Mouse (Mus musculus) forebrain, embryonic 12.5 days (tissue): ENCODE measurements around the gene Gm49336. TPM values are rescaled to one million over a fixed set of nuclear protein-coding genes. Genes with fewer than 3 reads are reported as not detected.
A peak's percentile ranks its signal among the peaks of the same experiment; 100 is the strongest.

Experiments
- ATAC-seq: fragments of 200-750 bp; cut with Nextera tagmentation; 2 replicates; pipeline ENCODE4 v1.8.0; 2017; ENCODE audit warnings: moderate TSS enrichment; ENCODE audit not compliant: low FRiP score
- H3K27ac ChIP-seq: fragments of 300-500 bp; sonication (generic); 2 replicates; pipeline ENCODE4 v1.5.1; 2016; ENCODE audit warnings: mild to moderate bottlenecking
- H3K27me3 ChIP-seq: fragments of 300-500 bp; sonication (generic); 2 replicates; pipeline ENCODE4 v1.6.1; 2016; ENCODE audit warnings: mild to moderate bottlenecking
- H3K36me3 ChIP-seq: fragments of 300-500 bp; sonication (generic); replicated peaks from 2 replicates; pipeline ENCODE4 v1.6.1; 2016; ENCODE audit warnings: mild to moderate bottlenecking
- H3K4me1 ChIP-seq: fragments of 300-500 bp; sonication (generic); 2 replicates; pipeline ENCODE4 v1.6.1; 2016
- H3K4me2 ChIP-seq: fragments of 300-500 bp; sonication (generic); 2 replicates; pipeline ENCODE4 v1.6.1; 2016; ENCODE audit warnings: mild to moderate bottlenecking, moderate library complexity
- H3K4me3 ChIP-seq: fragments of 300-500 bp; sonication (generic); replicated peaks from 2 replicates; pipeline ENCODE4 v1.5.1; 2016; ENCODE audit warnings: mild to moderate bottlenecking
- H3K9ac ChIP-seq: fragments of 300-500 bp; sonication (generic); 2 replicates; pipeline ENCODE4 v1.6.1; 2016; ENCODE audit warnings: mild to moderate bottlenecking
- H3K9me3 ChIP-seq: fragments of 300-500 bp; sonication (generic); 2 replicates; pipeline ENCODE4 v1.6.1; 2016
- WGBS: fragments of 180-500 bp; shearing (Covaris S2); methylation state at CpG from one replicate; pipeline ENCODE4 v1.1.7; 2016; 5-methylcytosine and 5-hydroxymethylcytosine counted together
- polyA plus RNA-seq: library from polyadenylated mRNA; unstranded; fragments of >200 nt; fragmentation: Nextera tagmentation; extraction: Ambion mirVana; gene quantifications from 2 replicates; pipeline ENCODE4 v1.2.1, GENCODE M21; 2016

The Gm49336 gene
- polyA plus RNA-seq, 1 experiment from 2014 or later: 72.1 TPM

DNA sequence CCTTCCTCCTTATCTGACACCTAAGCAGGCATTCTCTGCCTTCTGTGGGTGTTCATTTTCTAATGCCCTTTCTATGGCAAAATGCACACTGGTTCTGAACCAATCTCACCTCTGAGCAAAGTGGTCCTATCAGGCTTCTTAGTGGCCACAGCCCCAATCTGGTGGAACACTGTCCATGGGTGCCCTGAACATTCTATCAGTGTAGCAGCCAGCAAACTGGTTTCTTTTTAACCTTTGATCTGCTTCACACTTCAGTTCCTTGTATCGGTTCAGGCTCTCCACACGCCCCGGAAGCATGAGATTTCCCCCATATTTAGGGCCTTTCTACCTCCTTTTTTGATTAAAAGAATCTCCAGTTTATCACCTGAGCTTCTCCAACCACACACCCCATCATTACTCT lies 36.3 kb downstream of the Gm49336 start:
- Histone ChIP-seq H3K27me3 (no peaks in the 10 kb centered on the region), H3K4me1 (no peaks in the 10 kb centered on the region), H3K36me3 (peaks cover 22% of the 10 kb centered on the region), H3K9me3 (no peaks in the 10 kb centered on the region), H3K4me2 (no peak overlapping the region), H3K9ac (no peak overlapping the region), H3K4me3 (no peak overlapping the region), H3K27ac (no peak overlapping the region)
- WGBS: 93% methylated on average over 3 of the region's 3 CpGs
- no peak for ATAC-seq

DNA sequence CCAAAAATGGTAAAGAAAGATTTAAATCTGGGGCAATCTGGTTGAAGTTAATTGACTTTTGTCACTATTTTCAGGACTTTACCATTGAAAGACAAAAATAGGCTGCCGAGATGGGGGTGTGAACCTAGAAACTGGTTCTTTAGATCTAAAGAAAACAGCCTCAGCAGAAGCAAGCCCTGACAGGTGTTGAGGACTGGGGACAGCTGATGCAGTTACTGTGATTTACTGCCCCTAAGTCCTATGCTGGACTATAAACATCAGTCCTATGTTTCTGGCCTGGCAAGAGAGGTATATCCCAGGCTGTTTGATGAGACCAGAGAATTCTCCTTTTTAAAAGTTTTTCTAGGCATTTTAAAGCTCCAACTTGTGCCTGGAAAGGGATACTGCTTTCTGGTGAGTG lies 37.3 kb downstream of the Gm49336 start:
- no peaks in the 10 kb centered on the region for H3K4me1 ChIP-seq
- H3K4me2 ChIP-seq: no peak overlapping the region
- no peak overlapping the region for H3K4me3 ChIP-seq
- no peak overlapping the region for H3K27ac ChIP-seq
- 85% methylated on average over 1 of the region's 1 CpGs for WGBS
- no peaks in the 10 kb centered on the region for H3K9me3 ChIP-seq
- ATAC-seq: no peak
- H3K36me3 ChIP-seq: peaks cover 16% of the 10 kb centered on the region; the same call in 1 of the 2 replicates
- H3K9ac ChIP-seq: no peak overlapping the region
- H3K27me3 ChIP-seq: no peaks in the 10 kb centered on the region

- no peaks in the 10 kb centered on the region for H3K27me3 ChIP-seq
- H3K36me3 ChIP-seq: no peaks in the 10 kb centered on the region
- no peaks in the 10 kb centered on the region for H3K9me3 ChIP-seq
- no peak overlapping the region for H3K4me2 ChIP-seq
- no peak overlapping the region for H3K4me3 ChIP-seq
- no peak for ATAC-seq
- H3K27ac ChIP-seq: no peak overlapping the region
- 94% methylated on average over 7 of the region's 7 CpGs for WGBS
- 0 out of 2 replicates have a peak, but pooled peaks cover 5% of the 10 kb centered on the region for H3K4me1 ChIP-seq
- no peak overlapping the region for H3K9ac ChIP-seq
Measured at GRCm38 (mm10) chr14:60209166-60209565, 42.1 kb downstream of the Gm49336 start.

- Histone ChIP-seq H3K4me1 (0 out of 2 replicates have a peak, but pooled peaks cover 5% of the 10 kb centered on the region), H3K4me2 (no peak overlapping the region), H3K9me3 (no peaks in the 10 kb centered on the region), H3K27me3 (no peaks in the 10 kb centered on the region), H3K9ac (no peak overlapping the region), H3K36me3 (no peaks in the 10 kb centered on the region), H3K27ac (no peak overlapping the region), H3K4me3 (no peak overlapping the region)
- 93% methylated on average over 6 of the region's 6 CpGs for WGBS
- ATAC-seq: no peak
Measured at GRCm38 (mm10) chr14:60204993-60205392, 46.3 kb downstream of the Gm49336 start.

GRCm38 (mm10) chr14:60196884-60197283 lies 54.4 kb downstream of the Gm49336 start, which contains the start of gene Atp8a2:
Gene Atp8a2 (minus strand): TSS chr14:60197179.
- no peak for ATAC-seq
- H3K27ac ChIP-seq: no peak within 1 kb of the TSS
- H3K27me3 ChIP-seq: no peaks in the 10 kb centered on the region
- no peaks in the 10 kb centered on the region for H3K9me3 ChIP-seq
- H3K4me2 ChIP-seq: no peak within 1 kb of the TSS
- H3K4me3 ChIP-seq: no peak within 1 kb of the TSS
- no peak within 1 kb of the TSS for H3K9ac ChIP-seq
- WGBS: 83% methylated on average over 7 of the region's 7 CpGs
- H3K4me1 ChIP-seq: no peaks in the 10 kb centered on the region
- no peaks in the 10 kb centered on the region for H3K36me3 ChIP-seq

- no peaks in the 10 kb centered on the region for H3K36me3 ChIP-seq
Measured at GRCm38 (mm10) chr14:60195999-60196398, 55.3 kb downstream of the Gm49336 start.

DNA sequence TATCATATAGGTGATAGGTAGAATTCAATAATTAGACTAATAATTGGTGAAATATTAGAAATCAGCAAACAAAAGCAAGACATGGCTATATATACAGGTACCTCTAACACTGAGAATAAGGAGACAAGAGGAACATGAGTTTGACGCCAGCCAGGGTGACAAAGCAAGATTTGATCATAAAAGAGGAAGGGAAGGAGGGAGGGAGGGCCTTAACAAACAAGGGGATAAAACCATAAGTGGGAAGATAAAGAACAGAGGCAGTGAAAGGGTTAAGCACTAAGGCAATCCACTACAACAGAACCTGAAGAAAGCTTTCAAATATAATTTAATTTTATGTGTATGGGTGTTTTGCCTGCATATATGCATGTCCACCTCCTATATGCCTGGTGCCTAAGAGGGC lies 56.7 kb downstream of the Gm49336 start:
- no peaks in the 10 kb centered on the region for H3K36me3 ChIP-seq
- 79% methylated on average over 1 of the region's 1 CpGs for WGBS
- H3K27me3 ChIP-seq: no peaks in the 10 kb centered on the region
- ATAC-seq: no peak
- no peak overlapping the region for H3K9ac ChIP-seq
- no peak overlapping the region for H3K4me2 ChIP-seq
- H3K4me3 ChIP-seq: no peak overlapping the region
- no peaks in the 10 kb centered on the region for H3K9me3 ChIP-seq
- no peaks in the 10 kb centered on the region for H3K4me1 ChIP-seq
- H3K27ac ChIP-seq: no peak overlapping the region

More at GRCm38 (mm10) chr14:60195999-60196398, 55.3 kb downstream of the Gm49336 start:
- Histone ChIP-seq H3K27ac (no peak overlapping the region), H3K4me3 (no peak overlapping the region), H3K4me1 (no peaks in the 10 kb centered on the region), H3K9ac (no peak overlapping the region), H3K27me3 (no peaks in the 10 kb centered on the region), H3K9me3 (no peaks in the 10 kb centered on the region), H3K4me2 (no peak overlapping the region)
- 83% methylated on average over 5 of the region's 5 CpGs for WGBS
- ATAC-seq: no peak

DNA sequence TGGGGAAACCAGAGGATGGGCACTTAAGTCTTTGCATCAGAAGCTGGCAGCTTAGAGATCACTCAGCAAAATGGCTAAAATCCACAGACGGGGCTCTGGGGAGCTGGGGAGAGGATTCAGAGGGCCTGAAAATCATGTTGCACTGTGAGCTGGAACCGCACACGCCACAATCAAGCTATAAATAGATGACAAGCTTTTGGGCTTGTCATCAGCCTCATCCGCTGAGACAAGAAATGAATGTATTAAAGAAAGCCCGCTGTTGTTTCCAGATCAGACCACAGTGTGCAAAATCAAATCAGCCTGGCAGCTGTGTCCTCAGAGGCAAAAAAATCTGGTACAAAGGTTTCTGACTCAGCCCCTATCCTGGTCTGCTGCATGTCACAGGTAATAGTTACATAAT lies 61.5 kb downstream of the Gm49336 start:
- H3K27me3 ChIP-seq: no peaks in the 10 kb centered on the region
- H3K4me1 ChIP-seq: no peaks in the 10 kb centered on the region
- no peak overlapping the region for H3K9ac ChIP-seq
- no peaks in the 10 kb centered on the region for H3K36me3 ChIP-seq
- H3K9me3 ChIP-seq: no peaks in the 10 kb centered on the region
- 86% methylated on average over 5 of the region's 5 CpGs for WGBS
- no peak for ATAC-seq
- H3K4me2 ChIP-seq: no peak overlapping the region
- no peak overlapping the region for H3K27ac ChIP-seq
- no peak overlapping the region for H3K4me3 ChIP-seq

GRCm38 (mm10) chr14:60188201-60188825 lies 63.0 kb downstream of the Gm49336 start:
- H3K4me3 ChIP-seq: no peak overlapping the region
- H3K9me3 ChIP-seq: no peaks in the 10 kb centered on the region
- no peak for ATAC-seq
- no peaks in the 10 kb centered on the region for H3K4me1 ChIP-seq
- H3K36me3 ChIP-seq: no peaks in the 10 kb centered on the region
- no peak overlapping the region for H3K4me2 ChIP-seq
- no peak overlapping the region for H3K9ac ChIP-seq
- H3K27ac ChIP-seq: no peak overlapping the region
- H3K27me3 ChIP-seq: no peaks in the 10 kb centered on the region
- WGBS: 76% methylated on average over 5 of the region's 5 CpGs

DNA sequence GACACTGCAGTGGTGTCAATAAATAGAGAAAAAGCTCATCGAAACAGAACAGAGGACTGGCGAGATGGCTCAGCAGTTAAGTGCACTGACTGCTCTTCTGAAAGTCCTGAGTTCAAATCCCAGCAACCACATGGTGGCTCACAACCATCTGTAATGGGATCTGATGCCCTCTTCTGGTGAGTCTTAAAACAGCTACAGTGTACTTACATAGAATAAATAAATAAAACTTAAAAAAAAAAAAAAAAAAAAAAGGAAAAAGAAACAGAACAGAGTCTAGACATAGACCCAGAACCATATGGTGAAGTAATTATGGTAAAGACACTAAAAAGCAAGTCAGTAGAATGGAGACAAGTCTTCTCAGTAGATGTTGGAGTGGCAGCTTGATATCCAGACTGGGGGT lies 70.0 kb downstream of the Gm49336 start:
- no peaks in the 10 kb centered on the region for H3K9me3 ChIP-seq
- no peak for ATAC-seq
- no peak overlapping the region for H3K27ac ChIP-seq
- peaks cover 12% of the 10 kb centered on the region for H3K4me1 ChIP-seq
- no peak overlapping the region for H3K4me2 ChIP-seq
- no peak overlapping the region for H3K9ac ChIP-seq
- WGBS: 89% methylated on average over 2 of the region's 2 CpGs
- peaks cover 33% of the 10 kb centered on the region for H3K27me3 ChIP-seq
- H3K4me3 ChIP-seq: no peak overlapping the region
- H3K36me3 ChIP-seq: no peaks in the 10 kb centered on the region

GRCm38 (mm10) chr14:60178571-60178955 lies 72.7 kb downstream of the Gm49336 start:
- Histone ChIP-seq H3K9ac (no peak overlapping the region), H3K9me3 (no peaks in the 10 kb centered on the region), H3K36me3 (no peaks in the 10 kb centered on the region), H3K27me3 (peaks cover 53% of the 10 kb centered on the region), H3K4me1 (peaks cover 16% of the 10 kb centered on the region), H3K4me3 (no peak overlapping the region), H3K4me2 (no peak overlapping the region; the same call in 1 of the 2 replicates), H3K27ac (no peak overlapping the region)
- ATAC-seq: no peak
- 47% methylated on average over 2 of the region's 2 CpGs for WGBS

DNA sequence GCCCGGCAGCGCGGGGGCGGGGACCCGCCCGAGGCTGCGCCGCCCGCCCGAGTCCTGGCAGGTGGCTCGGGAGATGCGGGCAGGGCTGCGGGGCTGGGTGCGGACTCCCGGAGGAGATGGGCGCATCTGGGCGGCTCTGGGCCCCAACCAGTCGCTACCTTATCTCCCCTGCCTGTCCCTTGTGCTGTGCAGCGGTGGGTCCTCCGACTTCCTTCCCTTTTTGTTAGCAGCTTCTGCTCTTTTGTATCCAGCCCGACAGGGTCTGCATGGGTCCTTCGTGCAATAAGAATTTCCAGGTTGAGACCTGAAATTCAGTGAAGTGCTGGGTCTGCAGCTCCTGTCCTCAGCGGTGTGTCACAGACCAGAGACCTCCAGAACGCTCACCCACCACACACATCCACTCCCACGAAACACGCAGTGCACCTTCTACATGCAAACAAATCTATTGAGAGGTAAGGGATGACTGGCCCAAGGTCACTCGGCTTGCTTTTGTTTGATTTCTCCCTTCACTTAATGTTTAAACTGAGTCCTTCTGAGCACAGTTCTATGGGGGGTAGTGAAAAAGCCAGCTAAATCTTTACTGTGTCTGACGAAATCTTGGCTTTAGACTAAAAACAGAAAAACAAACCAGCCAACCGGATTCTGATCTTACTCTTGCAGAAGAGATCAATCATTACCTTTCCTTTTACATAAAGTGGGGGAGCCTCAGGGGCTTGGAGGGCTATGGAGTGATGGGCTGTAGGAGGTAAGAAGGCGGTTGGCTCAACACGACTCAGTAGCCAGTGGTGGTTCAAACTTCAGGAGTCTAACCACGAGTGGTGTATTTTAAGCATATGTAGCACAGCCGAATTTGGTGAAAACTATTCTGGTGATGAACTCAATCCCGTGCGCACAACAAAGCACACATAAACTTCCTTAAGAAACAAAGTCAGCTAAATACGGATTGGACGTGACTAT lies 73.4 kb downstream of the Gm49336 start:
- Histone ChIP-seq H3K27ac (peak overlapping the region; percentile 6), H3K9ac (peak overlapping the region; percentile 71), H3K27me3 (peaks cover 53% of the 10 kb centered on the region), H3K4me2 (peak overlapping the region; percentile 92), H3K36me3 (no peaks in the 10 kb centered on the region), H3K4me1 (peaks cover 21% of the 10 kb centered on the region), H3K9me3 (no peaks in the 10 kb centered on the region), H3K4me3 (peak overlapping the region; percentile 64)
- no peak; the same call in 1 of the 2 replicates for ATAC-seq
- WGBS: 21% methylated on average over 32 of the region's 37 CpGs
